ENCODE assay signal across 8 mouse cellular contexts in the genomic region with DNA sequence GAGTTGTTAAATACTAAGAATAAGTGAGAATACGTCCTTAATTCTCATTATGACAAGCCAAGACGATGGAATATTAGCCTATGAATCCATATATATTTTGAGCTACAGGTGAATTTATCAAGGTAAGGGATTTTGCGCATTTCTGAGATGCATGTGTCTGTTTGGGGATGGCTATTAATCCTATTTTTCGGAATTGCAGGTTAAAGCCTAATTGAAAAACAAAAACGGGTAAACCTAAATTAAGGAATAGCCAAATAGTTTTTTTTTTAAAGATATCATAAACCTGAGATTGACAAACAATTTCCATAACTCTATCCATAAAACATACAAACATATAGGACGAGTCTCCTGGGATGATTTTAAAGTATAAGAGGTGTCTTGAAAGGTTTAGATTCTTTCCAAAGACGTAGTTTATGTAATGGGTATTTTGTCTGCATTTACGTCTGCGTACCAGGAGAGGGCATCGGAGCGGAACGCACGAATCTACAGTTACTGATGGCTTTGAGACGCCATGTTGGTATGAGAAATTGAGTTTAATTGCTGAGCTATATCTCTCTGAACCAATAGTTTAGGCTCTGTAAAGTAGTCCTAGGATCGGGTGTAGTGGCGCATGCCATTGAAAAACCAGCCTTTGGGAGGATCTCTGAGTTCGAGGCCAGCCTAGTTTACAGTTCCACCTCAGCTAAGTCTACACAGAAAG. TPM values are rescaled to one million over a fixed set of nuclear protein-coding genes. Genes with fewer than 3 reads are reported as not detected.
DNase-seq lines count a peak whose midpoint lies in the region; ATAC-seq and TF ChIP-seq lines count a peak whose summit lies in the region.

No protein-coding gene starts in this region.

- ATAC-seq in forebrain, embryonic 11.5 days (replicated peaks; ENCODE audit: low FRiP score) = no peak; the same call in 1 of the 2 replicates
- no peak for ATAC-seq in neural tube, embryonic 14.5 days (ENCODE audit: low read depth)

- H3K36me3 ChIP-seq in ES-Bruce4 (ENCODE audit: control insufficient read depth, insufficient read depth, low read length, poor library complexity, severe bottlenecking) = no peaks in the 10 kb centered on the region
- no peaks in the 10 kb centered on the region for H3K36me3 ChIP-seq in forebrain, embryonic 11.5 days (ENCODE audit: control insufficient read depth, insufficient read depth, low read length)
- H3K36me3 ChIP-seq in neural tube, embryonic 14.5 days (ENCODE audit: control insufficient read depth, insufficient read depth, low read length) = no peaks in the 10 kb centered on the region

- TF ChIP-seq POLR2A in ES-Bruce4 (IDR thresholded peaks at IDR 0.05; ENCODE audit: insufficient read depth, low read length) = peak; percentile 40

- no peaks in the 10 kb centered on the region for H3K9me3 ChIP-seq in ES-Bruce4 (replicated peaks; ENCODE audit: control insufficient read depth, insufficient read depth, low read length, poor library complexity, severe bottlenecking)
- H3K9me3 ChIP-seq in forebrain, embryonic 11.5 days (ENCODE audit: control insufficient read depth, low read length) = no peaks in the 10 kb centered on the region
- no peaks in the 10 kb centered on the region for H3K9me3 ChIP-seq in neural tube, embryonic 14.5 days (ENCODE audit: control insufficient read depth, low read length)

- peak overlapping the region; percentile 73 for H3K4me3 ChIP-seq in ES-Bruce4 (ENCODE audit: low read depth, low read length)
- H3K4me3 ChIP-seq in brown adipose tissue, adult 24 weeks (ENCODE audit: insufficient read depth, low read depth, low read length) = peak overlapping the region; percentile 46
- H3K4me3 ChIP-seq in forebrain, embryonic 11.5 days (ENCODE audit: low read depth, low read length) = peak overlapping the region; percentile 29
- H3K4me3 ChIP-seq in neural tube, embryonic 14.5 days (ENCODE audit: low read depth, low read length) = peak overlapping the region; percentile 35

- peak; percentile 78 for DNase-seq in forebrain, embryonic 11.5 days (ENCODE audit: low spot score)
- peak; percentile 47 to 53 for DNase-seq in heart, postnatal 36 days
- DNase-seq in layer of hippocampus, adult 18-20 months (ENCODE audit: low spot score in 2 of 2) = peak; percentile 22 to 72
- DNase-seq in lung, adult 18-20 months = peak; percentile 56 to 69
- peak; percentile 31 to 33 for DNase-seq in thymus, adult 18-20 months

- H3K4me1 ChIP-seq in ES-Bruce4 (ENCODE audit: control insufficient read depth, insufficient read depth, low read length) = no peaks in the 10 kb centered on the region
- H3K4me1 ChIP-seq in brown adipose tissue, adult 24 weeks (ENCODE audit: control insufficient read depth, insufficient read depth, insufficient read length, low read length) = peaks cover 6% of the 10 kb centered on the region; the same call in 1 of the 2 replicates
- H3K4me1 ChIP-seq in forebrain, embryonic 11.5 days (replicated peaks; ENCODE audit: control insufficient read depth, insufficient read depth, low read length) = 0 out of 2 replicates have a peak, but pooled peaks cover 2% of the 10 kb centered on the region
- H3K4me1 ChIP-seq in neural tube, embryonic 14.5 days (ENCODE audit: control insufficient read depth, insufficient read depth, low read length) = peaks cover 4% of the 10 kb centered on the region; the same call in 1 of the 2 replicates

- peak; percentile 53 for TF ChIP-seq CTCF in ES-Bruce4 (IDR thresholded peaks at IDR 0.05; ENCODE audit: low read depth, low read length)

- H3K4me2 ChIP-seq in forebrain, embryonic 11.5 days (ENCODE audit: low read depth, low read length, severe bottlenecking) = peak overlapping the region; percentile 35; the same call in 1 of the 2 replicates
- H3K4me2 ChIP-seq in neural tube, embryonic 14.5 days (ENCODE audit: low read depth, low read length) = peak overlapping the region; percentile 43

- H3K27ac ChIP-seq in ES-Bruce4 (ENCODE audit: insufficient read depth, low read length) = peak overlapping the region; percentile 79
- 0 out of 2 replicates have a peak overlapping the region, but pooled peaks have one; percentile 32 for H3K27ac ChIP-seq in brown adipose tissue, adult 24 weeks (replicated peaks; ENCODE audit: low read depth, low read length)
- H3K27ac ChIP-seq in forebrain, embryonic 11.5 days (ENCODE audit: low read depth, low read length) = no peak overlapping the region
- 0 out of 2 replicates have a peak overlapping the region, but pooled peaks have one; percentile 39 for H3K27ac ChIP-seq in neural tube, embryonic 14.5 days (ENCODE audit: low read depth, low read length)

- no peaks in the 10 kb centered on the region for H3K27me3 ChIP-seq in ES-Bruce4 (ENCODE audit: control insufficient read depth, insufficient read depth, low read length, poor library complexity, severe bottlenecking)
- H3K27me3 ChIP-seq in forebrain, embryonic 11.5 days (ENCODE audit: control insufficient read depth, insufficient read depth, low read length) = no peaks in the 10 kb centered on the region
- H3K27me3 ChIP-seq in neural tube, embryonic 14.5 days (ENCODE audit: control insufficient read depth, insufficient read depth, low read length) = no peaks in the 10 kb centered on the region

- intact Hi-C loops in heart, postnatal 36 days (cut with DNase I) = loop anchor here (2.0 to 5.0 kb wide), 3 partner anchors 31 to 168 kb away; partner anchors contain the start of genes 2700049A03Rik and Timm9

- no peak for TF ChIP-seq EP300 in ES-Bruce4 (IDR thresholded peaks at IDR 0.05; ENCODE audit: insufficient read depth, low read depth, low read length)

- WGBS in forebrain, embryonic 11.5 days = 5% methylated on average over 17 of the region's 17 CpGs
- 3% methylated on average over 17 of the region's 17 CpGs for WGBS in neural tube, embryonic 14.5 days

- peak overlapping the region; percentile 85 for H3K9ac ChIP-seq in ES-Bruce4 (ENCODE audit: low read depth, poor library complexity, severe bottlenecking)
- no peak overlapping the region for H3K9ac ChIP-seq in forebrain, embryonic 11.5 days (ENCODE audit: low read length)
- no peak overlapping the region for H3K9ac ChIP-seq in neural tube, embryonic 14.5 days (replicated peaks; ENCODE audit: low read depth, low read length)

RNA-seq across cellular contexts. Expression of gene Psma3, which starts 4.8 kb away (rescaled TPM):
- polyA plus RNA-seq in ES-Bruce4 (2011; ENCODE audit: insufficient read depth, insufficient read length, low read depth, missing spikeins) = 421 and 456 TPM in 2 replicates
- polyA plus RNA-seq in brown adipose tissue, adult 24 weeks (2012; ENCODE audit: insufficient read depth, insufficient read length, missing spikeins) = 441 and 473 TPM in 2 replicates
- 502 and 601 TPM in 2 replicates for polyA plus RNA-seq in forebrain, embryonic 11.5 days (2014; fragmentation: Nextera tagmentation; extraction: Ambion mirVana)
- total RNA-seq in heart, postnatal 36 days (2021) = 100 to 1,000 TPM; 193 to 201 TPM
- total RNA-seq in layer of hippocampus, adult 18-20 months (2021) = 100 to 1,000 TPM; 185 to 216 TPM
- polyA plus RNA-seq in neural tube, embryonic 14.5 days (2014; fragmentation: Nextera tagmentation; extraction: Ambion mirVana) = 542 and 609 TPM in 2 replicates

RNA-seq across cellular contexts. Expression of gene Actr10, which starts 32.0 kb away (rescaled TPM):
- polyA plus RNA-seq in ES-Bruce4 (2011; ENCODE audit: insufficient read depth, insufficient read length, low read depth, missing spikeins) = 140 and 146 TPM in 2 replicates
- polyA plus RNA-seq in brown adipose tissue, adult 24 weeks (2012; ENCODE audit: insufficient read depth, insufficient read length, missing spikeins) = 125 and 165 TPM in 2 replicates
- 251 and 261 TPM in 2 replicates for polyA plus RNA-seq in forebrain, embryonic 11.5 days (2014; fragmentation: Nextera tagmentation; extraction: Ambion mirVana)
- 100 to 1,000 TPM; 134 to 142 TPM for total RNA-seq in heart, postnatal 36 days (2021)
- 100 to 1,000 TPM; 149 to 160 TPM for total RNA-seq in layer of hippocampus, adult 18-20 months (2021)
- 210 and 242 TPM in 2 replicates for polyA plus RNA-seq in neural tube, embryonic 14.5 days (2014; fragmentation: Nextera tagmentation; extraction: Ambion mirVana)

RNA-seq across cellular contexts. Expression of gene Arid4a, which starts 46.2 kb away (rescaled TPM):
- 21.0 and 21.9 TPM in 2 replicates for polyA plus RNA-seq in ES-Bruce4 (2011; ENCODE audit: insufficient read depth, insufficient read length, low read depth, missing spikeins)
- 6.8 and 12.1 TPM in 2 replicates for polyA plus RNA-seq in brown adipose tissue, adult 24 weeks (2012; ENCODE audit: insufficient read depth, insufficient read length, missing spikeins)
- 35.7 and 38.1 TPM in 2 replicates for polyA plus RNA-seq in forebrain, embryonic 11.5 days (2014; fragmentation: Nextera tagmentation; extraction: Ambion mirVana)
- total RNA-seq in heart, postnatal 36 days (2021) = 10 to 100 TPM; 14.3 to 17.0 TPM
- 10 to 100 TPM; 40.9 to 44.2 TPM for total RNA-seq in layer of hippocampus, adult 18-20 months (2021)
- 44.9 and 45.0 TPM in 2 replicates for polyA plus RNA-seq in neural tube, embryonic 14.5 days (2014; fragmentation: Nextera tagmentation; extraction: Ambion mirVana)
